Mouse (Mus musculus): ENCODE measurements around the gene Mrvi1. TPM values are rescaled to one million over a fixed set of nuclear protein-coding genes. Genes with fewer than 3 reads are reported as not detected.
A peak's percentile ranks its signal among the peaks of the same experiment; 100 is the strongest.

Gene Mrvi1
- total and polyA plus RNA-seq, 3 experiments = 0.11 TPM; not detected in 2

- no peak for TF ChIP-seq TBP (conservative IDR thresholded peaks at IDR 0.05; ENCODE audit: low read depth, low read length)
- no peak for TF ChIP-seq HCFC1 (IDR thresholded peaks at IDR 0.05; ENCODE audit: low read depth, low read length)
- no peak for TF ChIP-seq CHD1 (IDR thresholded peaks at IDR 0.05; ENCODE audit: low read depth, low read length)
- no peak for TF ChIP-seq ZMIZ1 (IDR thresholded peaks at IDR 0.05; ENCODE audit: low read depth, low read length)
- no peak for TF ChIP-seq ETS1 (conservative IDR thresholded peaks at IDR 0.05; ENCODE audit: low read depth, low read length)
- TF ChIP-seq E2F4 (IDR thresholded peaks at IDR 0.05; ENCODE audit: insufficient replicate concordance, low read depth, low read length) = no peak
- no peaks in the 10 kb centered on the region for H3K4me1 ChIP-seq (ENCODE audit: control insufficient read depth in 1 of 2, insufficient read depth in 2 of 2)
- in situ Hi-C loops (cut with MboI; ENCODE audit: low pct_ligation_motif_present, low pct_unique_long_range_greater_than_20kb, low sequenced_read_pairs) (no loop called here), dilution Hi-C loops (cut with MboI; ENCODE audit: extremely low pct_ligation_motif_present, extremely low pct_unique_long_range_greater_than_20kb, low sequenced_read_pairs) (no loop called here)
- no peaks in the 10 kb centered on the region for H3K27me3 ChIP-seq (replicated peaks)
- no peaks in the 10 kb centered on the region for H3K9me3 ChIP-seq (replicated peaks; ENCODE audit: low read length)
- no peaks in the 10 kb centered on the region for H3K79me2 ChIP-seq (replicated peaks; ENCODE audit: control insufficient read depth, extremely low read depth, insufficient read depth, poor library complexity, severe bottlenecking)
- H3K36me3 ChIP-seq (replicated peaks in 1 of 2; ENCODE audit: control insufficient read depth in 1 of 2, insufficient read depth in 1 of 2, low read length in 1 of 2) = peaks cover 27 to 57% of the 10 kb centered on the region in 2 experiments
- DNase-seq (ENCODE audit: extremely low read depth) = no peak
- no peak overlapping the region for H3K9ac ChIP-seq (ENCODE audit: insufficient read depth, low read depth)
- no peak overlapping the region for H3K27ac ChIP-seq (ENCODE audit: insufficient read depth, low read depth)
- H3K4me2 ChIP-seq (ENCODE audit: insufficient read depth, low read depth, poor library complexity, severe bottlenecking) = no peak overlapping the region
- H3K4me3 ChIP-seq (replicated peaks in 1 of 3; ENCODE audit: low read depth in 2 of 3, low read length in 2 of 3, poor library complexity in 1 of 3) = no peak overlapping the region
Measured at GRCm38 (mm10) chr7:110833024-110833423, 149.2 kb downstream of the Mrvi1 start.

DNA sequence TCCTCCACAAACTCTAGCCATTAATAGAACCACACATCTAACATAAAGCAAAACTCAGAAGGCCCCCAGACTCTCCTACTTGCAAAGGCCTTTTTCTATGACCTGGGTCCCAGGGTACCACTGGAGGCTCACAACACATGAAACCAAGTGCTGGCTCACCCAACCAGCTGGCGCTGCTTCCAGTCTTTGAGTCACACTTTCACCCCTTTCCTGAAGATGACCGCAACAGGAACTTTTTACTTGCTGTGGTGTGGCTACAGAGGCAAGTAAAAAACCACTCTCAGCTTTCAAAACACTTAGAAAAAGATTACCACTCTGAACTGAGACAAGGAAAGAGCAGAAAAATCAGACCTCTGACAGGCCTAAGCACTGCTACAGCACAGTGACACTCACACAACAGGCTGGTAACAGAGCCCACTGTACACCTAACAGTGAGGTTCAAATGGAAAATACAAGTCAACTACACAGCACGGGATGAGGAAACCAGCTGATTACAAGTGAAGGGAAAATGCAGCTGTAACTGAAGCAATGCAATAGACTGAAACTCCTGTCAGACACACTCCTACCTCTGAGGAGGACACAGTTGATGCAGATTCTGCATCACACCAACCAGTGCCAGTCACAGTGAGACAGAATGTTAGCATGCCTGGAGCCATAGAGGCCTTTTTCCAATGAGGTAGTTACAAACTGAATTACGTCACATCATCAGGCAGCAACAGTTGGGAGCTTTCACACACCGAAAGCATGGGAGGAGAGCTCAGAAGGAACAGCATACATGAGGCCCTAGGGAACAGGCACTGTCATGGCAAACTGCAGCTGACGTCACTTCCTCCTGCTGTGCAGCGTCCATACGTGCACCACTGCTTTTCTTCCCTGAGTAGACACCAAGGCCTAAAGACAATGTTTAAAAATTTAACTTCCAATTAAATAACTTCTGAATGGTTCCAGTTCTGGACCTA, 158.0 kb downstream of the Mrvi1 start:
- H3K4me3 ChIP-seq (replicated peaks in 1 of 3; ENCODE audit: low read depth in 2 of 3, low read length in 2 of 3, poor library complexity in 1 of 3) = no peak overlapping the region
- H3K79me2 ChIP-seq (replicated peaks; ENCODE audit: control insufficient read depth, extremely low read depth, insufficient read depth, poor library complexity, severe bottlenecking) = no peaks in the 10 kb centered on the region
- dilution Hi-C loops (cut with MboI; ENCODE audit: extremely low pct_ligation_motif_present, extremely low pct_unique_long_range_greater_than_20kb, low sequenced_read_pairs) = no loop called here
- H3K36me3 ChIP-seq (replicated peaks in 1 of 2; ENCODE audit: control insufficient read depth in 1 of 2, insufficient read depth in 1 of 2, low read length in 1 of 2) = peaks cover 29 to 77% of the 10 kb centered on the region in 2 experiments
- peaks cover 5% of the 10 kb centered on the region in 2 experiments; a peak in 2 of 4 replicates for H3K4me1 ChIP-seq (ENCODE audit: control insufficient read depth in 1 of 2, insufficient read depth in 2 of 2)
- H3K9ac ChIP-seq (ENCODE audit: insufficient read depth, low read depth) = no peak overlapping the region
- no peak overlapping the region for H3K4me2 ChIP-seq (ENCODE audit: insufficient read depth, low read depth, poor library complexity, severe bottlenecking)
- DNase-seq (ENCODE audit: extremely low read depth) = peak; percentile 12
- H3K27ac ChIP-seq (ENCODE audit: insufficient read depth, low read depth) = no peak overlapping the region
- H3K27me3 ChIP-seq (replicated peaks) = no peaks in the 10 kb centered on the region
- H3K9me3 ChIP-seq (replicated peaks; ENCODE audit: low read length) = no peaks in the 10 kb centered on the region
- TF ChIP-seq ETS1 (conservative IDR thresholded peaks at IDR 0.05; ENCODE audit: low read depth, low read length) = peak; percentile 62
- no peak for TF ChIP-seq POLR2A (IDR thresholded peaks at IDR 0.05; ENCODE audit: low read depth, low read length)
- in situ Hi-C loops (cut with MboI; ENCODE audit: low pct_ligation_motif_present, low pct_unique_long_range_greater_than_20kb, low sequenced_read_pairs) = no loop called here

DNA sequence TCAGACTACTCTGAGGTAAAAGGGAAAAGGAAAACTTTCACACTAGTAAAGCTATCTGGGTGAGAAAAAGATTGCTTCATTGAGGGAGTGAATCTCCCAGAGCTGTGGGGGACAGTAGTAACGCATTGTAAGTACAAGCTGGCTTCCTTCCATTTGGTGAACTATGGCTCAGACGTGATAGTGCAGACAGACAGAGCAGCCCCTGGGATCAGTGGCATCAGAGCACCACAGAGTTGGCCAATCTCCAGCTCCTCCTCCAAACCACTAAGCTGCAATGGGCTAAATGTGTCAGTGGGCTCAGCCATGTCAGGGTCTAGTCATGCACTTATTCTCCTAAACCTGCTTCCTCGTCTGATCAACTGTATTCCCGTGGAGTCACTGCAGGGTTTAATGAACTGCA, 158.7 kb downstream of the Mrvi1 start:
- Histone ChIP-seq H3K9ac (ENCODE audit: insufficient read depth, low read depth) (no peak overlapping the region), H3K79me2 (replicated peaks; ENCODE audit: control insufficient read depth, extremely low read depth, insufficient read depth, poor library complexity, severe bottlenecking) (no peaks in the 10 kb centered on the region), H3K4me3 (replicated peaks in 1 of 3; ENCODE audit: low read depth in 2 of 3, low read length in 2 of 3, poor library complexity in 1 of 3) (no peak overlapping the region), H3K4me2 (ENCODE audit: insufficient read depth, low read depth, poor library complexity, severe bottlenecking) (no peak overlapping the region), H3K9me3 (replicated peaks; ENCODE audit: low read length) (no peaks in the 10 kb centered on the region), H3K36me3 (replicated peaks in 1 of 2; ENCODE audit: control insufficient read depth in 1 of 2, insufficient read depth in 1 of 2, low read length in 1 of 2) (peaks cover 22 to 73% of the 10 kb centered on the region in 2 experiments), H3K27me3 (replicated peaks) (no peaks in the 10 kb centered on the region), H3K4me1 (ENCODE audit: control insufficient read depth in 1 of 2, insufficient read depth in 2 of 2) (peaks cover 5% of the 10 kb centered on the region in 2 experiments; a peak in 2 of 4 replicates), H3K27ac (ENCODE audit: insufficient read depth, low read depth) (no peak overlapping the region)
- TF ChIP-seq KAT2A (IDR thresholded peaks at IDR 0.05; ENCODE audit: insufficient replicate concordance, low read length) = no peak
- TF ChIP-seq RCOR1 (conservative IDR thresholded peaks at IDR 0.05; ENCODE audit: low read depth, low read length) = no peak
- TF ChIP-seq JUN (IDR thresholded peaks at IDR 0.05; ENCODE audit: insufficient read depth, low read depth, low read length) = no peak
- no peak for TF ChIP-seq GABPA (IDR thresholded peaks at IDR 0.05; ENCODE audit: insufficient replicate concordance, low read depth, low read length)
- no peak for TF ChIP-seq CHD1 (IDR thresholded peaks at IDR 0.05; ENCODE audit: low read depth, low read length)
- no peak for TF ChIP-seq TBP (conservative IDR thresholded peaks at IDR 0.05; ENCODE audit: low read depth, low read length)
- TF ChIP-seq ZMIZ1 (IDR thresholded peaks at IDR 0.05; ENCODE audit: low read depth, low read length) = no peak
- no peak for TF ChIP-seq HCFC1 (IDR thresholded peaks at IDR 0.05; ENCODE audit: low read depth, low read length)
- TF ChIP-seq ZC3H11A (IDR thresholded peaks at IDR 0.05; ENCODE audit: low read depth, low read length) = no peak
- no peak for TF ChIP-seq POLR2A (IDR thresholded peaks at IDR 0.05; ENCODE audit: low read depth, low read length)
- TF ChIP-seq MXI1 (IDR thresholded peaks at IDR 0.05; ENCODE audit: low read depth, low read length) = no peak
- TF ChIP-seq USF2 (conservative IDR thresholded peaks at IDR 0.05; ENCODE audit: low read depth, low read length) = no peak
- no peak for TF ChIP-seq NELFE (IDR thresholded peaks at IDR 0.05; ENCODE audit: low read depth, low read length)
- TF ChIP-seq MAX (IDR thresholded peaks at IDR 0.05; ENCODE audit: low read length) = no peak
- TF ChIP-seq PAX5 (IDR thresholded peaks at IDR 0.05; ENCODE audit: low read length) = no peak
- no peak for TF ChIP-seq MAZ (IDR thresholded peaks at IDR 0.05; ENCODE audit: low read depth, low read length)
- DNase-seq (ENCODE audit: extremely low read depth) = no peak
- in situ Hi-C loops (cut with MboI; ENCODE audit: low pct_ligation_motif_present, low pct_unique_long_range_greater_than_20kb, low sequenced_read_pairs) (no loop called here), dilution Hi-C loops (cut with MboI; ENCODE audit: extremely low pct_ligation_motif_present, extremely low pct_unique_long_range_greater_than_20kb, low sequenced_read_pairs) (no loop called here)

All from CH12.LX (cell line).